ENCODE assay signal across 10 mouse cellular contexts in genomic region chr2:91027391-91028214, GRCm38 (mm10). TPM values are rescaled to one million over a fixed set of nuclear protein-coding genes. Genes with fewer than 3 reads are reported as not detected.
A peak's percentile ranks its signal among the peaks of the same experiment; 100 is the strongest.
DNase-seq lines count a peak whose midpoint lies in the region; ATAC-seq and TF ChIP-seq lines count a peak whose summit lies in the region.
"Had no signal": no experiment of that assay in that cellular context is flagged by ENCODE, and none has a peak within 500 bp of the region (broad histone marks: within the 10 kb centered on the region; RNA-seq: fewer than 3 reads in every experiment).

No protein-coding gene starts in this region.

- ATAC-seq in limb, embryonic 14.5 days (ENCODE audit: low FRiP score, low read depth) = no peak

- TF ChIP-seq POLR2A in limb, embryonic 14.5 days (IDR thresholded peaks at IDR 0.05; ENCODE audit: borderline replicate concordance, extremely low read depth, insufficient read depth, insufficient read length) = no peak

- H3K9ac ChIP-seq in limb, embryonic 14.5 days (ENCODE audit: low read depth, low read length, severe bottlenecking) = no peak overlapping the region
- H3K9ac ChIP-seq: embryonic facial prominence, embryonic 13.5 days had no signal

- no peaks in the 10 kb centered on the region for H3K36me3 ChIP-seq in limb, embryonic 14.5 days (ENCODE audit: control insufficient read depth, insufficient read depth, low read length)
- no peaks in the 10 kb centered on the region for H3K36me3 ChIP-seq in limb, embryonic 10.5 days
- H3K36me3 ChIP-seq: embryonic facial prominence, embryonic 13.5 days had no signal

- H3K4me2 ChIP-seq in limb, embryonic 14.5 days (replicated peaks; ENCODE audit: low read depth, low read length, severe bottlenecking) = no peak overlapping the region
- H3K4me2 ChIP-seq: embryonic facial prominence, embryonic 13.5 days had no signal

- H3K27ac ChIP-seq in limb, embryonic 14.5 days (replicated peaks; ENCODE audit: low read depth, low read length) = 0 out of 2 replicates have a peak overlapping the region, but pooled peaks have one; percentile 19
- H3K27ac ChIP-seq in limb, embryonic 10.5 days = no peak overlapping the region
- H3K27ac ChIP-seq: embryonic facial prominence, embryonic 13.5 days; kidney, postnatal 0 days; macrophage had no signal

- no peaks in the 10 kb centered on the region for H3K4me1 ChIP-seq in limb, embryonic 14.5 days (ENCODE audit: control insufficient read depth, insufficient read depth, low read length)
- no peaks in the 10 kb centered on the region for H3K4me1 ChIP-seq in limb, embryonic 10.5 days
- H3K4me1 ChIP-seq: embryonic facial prominence, embryonic 13.5 days had no signal

- no peaks in the 10 kb centered on the region for H3K27me3 ChIP-seq in limb, embryonic 14.5 days (ENCODE audit: control insufficient read depth, insufficient read depth, low read length)
- no peaks in the 10 kb centered on the region for H3K27me3 ChIP-seq in limb, embryonic 10.5 days (ENCODE audit: low read depth, poor library complexity, severe bottlenecking)
- H3K27me3 ChIP-seq: embryonic facial prominence, embryonic 13.5 days had no signal

- WGBS in limb, embryonic 14.5 days = 89% methylated on average over 9 of the region's 9 CpGs
- 93% methylated on average over 9 of the region's 9 CpGs for WGBS in limb, embryonic 10.5 days

- no peak for DNase-seq in limb, embryonic 14.5 days (ENCODE audit: low spot score)
- DNase-seq in limb, embryonic 10.5 days (ENCODE audit: low spot score) = no peak
- DNase-seq in adipocyte (ENCODE audit: low spot score) = peak; percentile 98
- peak; percentile 31 to 43 for DNase-seq in heart, adult 9 months (ENCODE audit: low spot score in 2 of 2)
- DNase-seq in lung, postnatal 10 days = peak; percentile 45
- no peak for DNase-seq in left cerebral cortex, postnatal 10 days (ENCODE audit: extremely low spot score in 1 of 2, low spot score in 2 of 2)
- no peak for DNase-seq in right cerebral cortex, adult 2 months (ENCODE audit: low spot score in 2 of 2)

- no peak overlapping the region for H3K4me3 ChIP-seq in limb, embryonic 14.5 days (replicated peaks; ENCODE audit: low read length)
- no peak overlapping the region for H3K4me3 ChIP-seq in limb, embryonic 10.5 days
- H3K4me3 ChIP-seq: embryonic facial prominence, embryonic 13.5 days had no signal

- intact Hi-C loops in left cerebral cortex, postnatal 10 days (cut with DNase I) = no loop called here

- no peaks in the 10 kb centered on the region for H3K9me3 ChIP-seq in limb, embryonic 14.5 days (ENCODE audit: control insufficient read depth, low read length)
- no peaks in the 10 kb centered on the region for H3K9me3 ChIP-seq in limb, embryonic 10.5 days (replicated peaks)
- H3K9me3 ChIP-seq: embryonic facial prominence, embryonic 13.5 days had no signal

RNA-seq across cellular contexts. Expression of gene Rapsn, which starts 7.8 kb away (rescaled TPM):
- polyA plus RNA-seq in limb, embryonic 14.5 days (2012; rRNA removed) = 24.9 and 28.1 TPM in 2 replicates
- 18.5 and 26.5 TPM in 2 replicates for polyA plus RNA-seq in limb, embryonic 14.5 days (2014; fragmentation: Nextera tagmentation; extraction: Ambion mirVana)
- 0.30 and 1.4 TPM in 2 replicates for polyA plus RNA-seq in limb, embryonic 10.5 days (2016; fragmentation: Nextera tagmentation; extraction: Ambion mirVana)
- under 1 TPM; 0.24 to 0.49 TPM for total RNA-seq in left cerebral cortex, postnatal 10 days (2021)

RNA-seq across cellular contexts. Expression of gene Psmc3, which starts 26.2 kb away (rescaled TPM):
- 158 and 203 TPM in 2 replicates for polyA plus RNA-seq in limb, embryonic 14.5 days (2012; rRNA removed)
- polyA plus RNA-seq in limb, embryonic 14.5 days (2014; fragmentation: Nextera tagmentation; extraction: Ambion mirVana) = 287 and 305 TPM in 2 replicates
- 359 and 373 TPM in 2 replicates for polyA plus RNA-seq in limb, embryonic 10.5 days (2016; fragmentation: Nextera tagmentation; extraction: Ambion mirVana)
- total RNA-seq in left cerebral cortex, postnatal 10 days (2021) = 100 to 1,000 TPM; 207 to 208 TPM

RNA-seq across cellular contexts. Expression of gene Slc39a13, which starts 42.6 kb away (rescaled TPM):
- 143 and 172 TPM in 2 replicates for polyA plus RNA-seq in limb, embryonic 14.5 days (2012; rRNA removed)
- 63.3 and 74.3 TPM in 2 replicates for polyA plus RNA-seq in limb, embryonic 14.5 days (2014; fragmentation: Nextera tagmentation; extraction: Ambion mirVana)
- polyA plus RNA-seq in limb, embryonic 10.5 days (2016; fragmentation: Nextera tagmentation; extraction: Ambion mirVana) = 18.1 and 31.6 TPM in 2 replicates
- 10 to 100 TPM; 25.7 to 27.6 TPM for total RNA-seq in left cerebral cortex, postnatal 10 days (2021)

RNA-seq across cellular contexts. Expression of gene Spi1, which starts 54.6 kb away (rescaled TPM):
- 13.7 and 14.1 TPM in 2 replicates for polyA plus RNA-seq in limb, embryonic 14.5 days (2012; rRNA removed)
- 10.6 and 10.7 TPM in 2 replicates for polyA plus RNA-seq in limb, embryonic 14.5 days (2014; fragmentation: Nextera tagmentation; extraction: Ambion mirVana)
- polyA plus RNA-seq in limb, embryonic 10.5 days (2016; fragmentation: Nextera tagmentation; extraction: Ambion mirVana) = 2.0 and 2.6 TPM in 2 replicates
- 1 to 10 TPM; 5.2 to 5.6 TPM for total RNA-seq in left cerebral cortex, postnatal 10 days (2021)

Comparison
In these comparisons a context has a peak if more than half of its experiments do, and no peak if none do; other contexts are left out.
1. DNase-seq: peak in adipocyte (single experiment), heart, adult 9 months (2 of 2) and lung, postnatal 10 days (single experiment); none in limb, embryonic 14.5 days (single experiment), limb, embryonic 10.5 days (single experiment), left cerebral cortex, postnatal 10 days (0 of 2) and right cerebral cortex, adult 2 months (0 of 2).